Mouse (Mus musculus) ES-E14 (cell line): ENCODE results near the gene Gm10778. TPM values are rescaled to one million over a fixed set of nuclear protein-coding genes. Genes with fewer than 3 reads are reported as not detected.
"Not testable (repeated sequence)": the region's sequence is repeated elsewhere in the genome, so short reads cannot be mapped to it uniquely, and the experiment has no call there.

Experiments used
- DNase-seq: peaks from one replicate; pipeline ENCODE4 v3.0.0-alpha.2; 2013; ENCODE audit warnings: low read depth, low spot score
- H3K27ac ChIP-seq: 2 replicates; pipeline ENCODE4 v1.5.1; 2012; ENCODE audit warnings: low read depth, mild to moderate bottlenecking, low read length, moderate library complexity, mixed read lengths; ENCODE audit not compliant: poor library complexity, insufficient read depth, severe bottlenecking
- H3K36me3 ChIP-seq: 2 replicates; pipeline ENCODE4 v1.6.1; 2012; ENCODE audit warnings: mild to moderate bottlenecking, low read length, moderate library complexity, mixed read lengths; ENCODE audit not compliant: control insufficient read depth, poor library complexity, insufficient read depth, severe bottlenecking
- H3K4me1 ChIP-seq, 2 experiments: fragments of 150-350 bp in 1 of 2; sonication (generic) in 1 of 2; 2 replicates each; pipeline ENCODE4 v1.6.1; 2012; ENCODE audit warnings: low read length in 2 of 2, mild to moderate bottlenecking in 1 of 2, mixed read lengths in 1 of 2; ENCODE audit not compliant: control insufficient read depth in 2 of 2, insufficient read depth in 2 of 2, poor library complexity in 1 of 2
- H3K4me3 ChIP-seq, 2 experiments: fragments of 150-350 bp in 1 of 2; sonication (generic) in 1 of 2; 2 replicates each; pipeline ENCODE4 v1.5.1; 2012; ENCODE audit warnings: low read length in 2 of 2, low read depth in 1 of 2, mild to moderate bottlenecking in 1 of 2, mixed read lengths in 1 of 2; ENCODE audit not compliant: insufficient read depth in 1 of 2, poor library complexity in 1 of 2, severe bottlenecking in 1 of 2
- H3K9ac ChIP-seq: 2 replicates; pipeline ENCODE4 v1.6.1; 2012; ENCODE audit warnings: low read depth, mild to moderate bottlenecking, low read length, mixed read lengths; ENCODE audit not compliant: poor library complexity, insufficient read depth, severe bottlenecking
- H3K9me3 ChIP-seq: fragments of 150-350 bp; sonication (generic); 2 replicates; pipeline ENCODE4 v1.6.1; 2012; ENCODE audit warnings: low read depth, mild to moderate bottlenecking, low read length; ENCODE audit not compliant: control insufficient read depth, insufficient read depth
- CHD2 ChIP-seq: IDR thresholded peaks from 2 replicates; pipeline ENCODE4 v1.6.1; 2014; ENCODE audit warnings: mild to moderate bottlenecking, low read depth, low read length, inconsistent platforms
- HCFC1 ChIP-seq: IDR thresholded peaks from 2 replicates; pipeline ENCODE4 v1.6.1; 2012; ENCODE audit warnings: low read length, inconsistent platforms, borderline replicate concordance; ENCODE audit not compliant: insufficient read depth
- MAFK ChIP-seq: IDR thresholded peaks from 2 replicates; pipeline ENCODE4 v1.6.1; 2014; ENCODE audit warnings: mild to moderate bottlenecking, low read depth, low read length, inconsistent platforms; ENCODE audit not compliant: insufficient read depth
- ZC3H11A ChIP-seq: IDR thresholded peaks from 2 replicates; pipeline ENCODE4 v1.6.1; 2012; ENCODE audit warnings: low read depth, mild to moderate bottlenecking, inconsistent platforms, low read length, borderline replicate concordance
- ZNF384 ChIP-seq: IDR thresholded peaks from 2 replicates; pipeline ENCODE4 v1.6.1; 2012; ENCODE audit warnings: low read depth, low read length, inconsistent platforms
- in situ Hi-C, 2 experiments: fragments of 600-800 bp; cut with MboI; formaldehyde crosslinking; loops; one replicate each; pipeline ENCODE4 v1.15.1; 2025; ENCODE audit warnings: low sequenced_read_pairs in 2 of 2, inconsistent platforms in 1 of 2; ENCODE audit not compliant: unreplicated experiment in 2 of 2
- total RNA-seq: library from RNA; depleted of rRNA; stranded (reverse); fragments of 300-350 nt; gene quantifications from 2 replicates; pipeline ENCODE4 v1.2.3, GENCODE M21; 2012

The Gm10778 gene
- total RNA-seq, 1 experiment = 5.3 TPM

- no peaks in the 10 kb centered on the region for H3K9me3 ChIP-seq
- TF ChIP-seq ZNF384 (no peak), ZC3H11A (no peak)
- H3K9ac ChIP-seq = peak overlapping the region; percentile 32; the same call in 1 of the 2 replicates
- in situ Hi-C loops = no loop called here
- H3K27ac ChIP-seq = no peak overlapping the region
- H3K4me1 ChIP-seq = peaks cover 2 to 23% of the 10 kb centered on the region in 2 experiments; a peak in 2 of 4 replicates
- no peaks in the 10 kb centered on the region for H3K36me3 ChIP-seq
- peak overlapping the region; percentile 45 to 68 for H3K4me3 ChIP-seq
- peak; percentile 91 for DNase-seq
Observed at GRCm38 (mm10) chr10:81633253-81634099, 15.4 kb upstream of the Gm10778 start.

GRCm38 (mm10) chr10:81636338-81636737, 12.5 kb upstream of the Gm10778 start:
- Histone ChIP-seq H3K9ac (no peak overlapping the region), H3K4me1 (peaks cover 2 to 18% of the 10 kb centered on the region in 2 experiments; a peak in 2 of 4 replicates), H3K36me3 (no peaks in the 10 kb centered on the region), H3K27ac (no peak overlapping the region), H3K4me3 (no peak overlapping the region), H3K9me3 (no peaks in the 10 kb centered on the region)
- TF ChIP-seq MAFK = no peak
- TF ChIP-seq ZC3H11A = no peak
- TF ChIP-seq HCFC1 = no peak
- TF ChIP-seq CHD2 = no peak
- no peak for TF ChIP-seq ZNF384
- DNase-seq = no peak
- in situ Hi-C loops = no loop called here

- H3K27ac ChIP-seq = no peak overlapping the region
- DNase-seq = no peak
- TF ChIP-seq ZNF384 (no peak), HCFC1 (no peak), CHD2 (no peak), ZC3H11A (no peak), MAFK (no peak)
- in situ Hi-C loops = no loop called here
- H3K9me3 ChIP-seq = no peaks in the 10 kb centered on the region
- no peaks in the 10 kb centered on the region for H3K36me3 ChIP-seq
- peaks cover 2 to 21% of the 10 kb centered on the region in 2 experiments; a peak in 2 of 4 replicates for H3K4me1 ChIP-seq
- no peak overlapping the region for H3K4me3 ChIP-seq
- H3K9ac ChIP-seq = no peak overlapping the region
Observed at GRCm38 (mm10) chr10:81638101-81638500, 10.8 kb upstream of the Gm10778 start.

GRCm38 (mm10) chr10:81640825-81641224, 8.0 kb upstream of the Gm10778 start:
- H3K9ac ChIP-seq, H3K36me3 ChIP-seq, in situ Hi-C loops, H3K9me3 ChIP-seq, H3K4me3 ChIP-seq, H3K27ac ChIP-seq, DNase-seq: not testable (repeated sequence)
- peaks cover 2 to 21% of the 10 kb centered on the region in 2 experiments; a peak in 2 of 4 replicates for H3K4me1 ChIP-seq

GRCm38 (mm10) chr10:81641566-81641965, 7.3 kb upstream of the Gm10778 start:
- Histone ChIP-seq H3K4me1 (peaks cover 0 to 16% of the 10 kb centered on the region in 2 experiments; a peak in 1 of 4 replicates), H3K9me3 (no peaks in the 10 kb centered on the region), H3K27ac (no peak overlapping the region), H3K36me3 (no peaks in the 10 kb centered on the region), H3K9ac (no peak overlapping the region), H3K4me3 (no peak overlapping the region)
- TF ChIP-seq ZNF384 (no peak), ZC3H11A (no peak), MAFK (no peak), HCFC1 (no peak)
- DNase-seq = no peak
- in situ Hi-C loops = no loop called here
